Mouse (Mus musculus) stomach, postnatal 0 days (tissue): Measurements from ENCODE around the gene Gm13275.
"Not testable (repeated sequence)": the region's sequence is repeated elsewhere in the genome, so short reads cannot be mapped to it uniquely, and the experiment has no call there.

Source experiments
- CTCF ChIP-seq: IDR thresholded peaks from 2 replicates; pipeline ENCODE4 v1.5.1; 2016; ENCODE audit warnings: antibody characterized with exemption, low read depth, mild to moderate bottlenecking, moderate library complexity
- EP300 ChIP-seq: optimal IDR thresholded peaks from 2 replicates; pipeline ENCODE3; 2016; ENCODE audit warnings: antibody characterized with exemption

DNA sequence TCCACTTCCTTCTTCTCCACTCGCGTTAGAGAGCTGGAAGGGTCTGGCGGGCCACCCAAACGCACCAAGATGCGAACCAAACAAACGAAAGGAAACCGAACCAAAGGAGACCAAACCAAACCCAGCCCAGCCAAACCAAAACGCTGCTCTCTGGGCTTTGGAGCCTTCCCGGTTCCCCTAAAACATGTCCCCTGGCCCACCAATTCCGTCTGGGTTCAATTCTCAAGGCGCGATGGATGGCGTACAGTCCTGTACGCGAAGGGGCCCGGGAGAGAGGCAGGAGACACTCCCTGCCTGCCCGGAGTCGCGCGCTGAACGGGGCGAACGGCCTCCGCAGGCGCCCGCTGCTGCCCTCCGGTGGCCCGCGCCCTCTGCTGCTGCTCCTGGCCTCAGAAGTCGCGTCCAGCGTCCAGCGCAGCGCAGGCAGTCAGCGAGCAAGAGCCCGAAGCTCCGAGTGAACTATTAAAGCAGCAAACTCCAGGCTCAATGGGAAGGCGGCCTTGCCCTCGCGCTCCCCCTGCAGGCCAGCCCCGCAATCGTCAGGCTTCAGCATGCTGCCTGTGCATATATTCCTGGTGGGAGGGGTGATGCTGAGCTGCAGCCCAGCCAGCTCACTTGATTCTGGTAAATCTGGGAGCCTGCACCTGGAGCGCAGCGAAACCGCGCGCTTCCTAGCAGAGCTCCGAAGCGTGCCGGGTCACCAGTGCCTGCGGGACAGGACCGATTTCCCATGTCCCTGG lies at the start of gene Gm13275:
- not testable (repeated sequence) for TF ChIP-seq EP300
- TF ChIP-seq CTCF, result peak; percentile 47
